Mouse (Mus musculus): ENCODE data around the gene Hist1h3c. TPM values are rescaled to one million over a fixed set of nuclear protein-coding genes. Genes with fewer than 3 reads are reported as not detected.

The Hist1h3c gene
- polyA plus RNA-seq, 1 experiment from 2014 or later, result not detected

Other genes with a start within 250 kb of the Hist1h3c start
- 3.7 TPM for gene Hist1h4h, start 214.6 kb downstream of the Hist1h3c start, polyA plus RNA-seq (2017; shearing (Covaris generic))
- gene Hist1h2af, start 211.7 kb downstream of the Hist1h3c start, polyA plus RNA-seq (2017; shearing (Covaris generic)), result not detected
- gene Hist1h3g, start 210.2 kb downstream of the Hist1h3c start, polyA plus RNA-seq (2017; shearing (Covaris generic)), result 0.77 TPM
- not detected for gene Hist1h2bh, start 202.2 kb downstream of the Hist1h3c start, polyA plus RNA-seq (2017; shearing (Covaris generic))
- gene Hist1h3f, start 201.6 kb downstream of the Hist1h3c start, polyA plus RNA-seq (2017; shearing (Covaris generic)), result not detected
- 0.90 TPM for gene Hist1h4f, start 194.0 kb downstream of the Hist1h3c start, polyA plus RNA-seq (2017; shearing (Covaris generic))
- 0.50 TPM for gene Hist1h1d, start 192.3 kb downstream of the Hist1h3c start, polyA plus RNA-seq (2017; shearing (Covaris generic))
- 1.3 TPM for gene Hist1h3e, start 183.2 kb downstream of the Hist1h3c start, polyA plus RNA-seq (2017; shearing (Covaris generic))
- gene Hist1h2ae, start 174.4 kb downstream of the Hist1h3c start, polyA plus RNA-seq (2017; shearing (Covaris generic)), result 6.5 TPM
- gene Hist1h2bg, start 174.2 kb downstream of the Hist1h3c start, polyA plus RNA-seq (2017; shearing (Covaris generic)), result 6.1 TPM
- 1.1 TPM for gene Hist1h2bf, start 171.4 kb downstream of the Hist1h3c start, polyA plus RNA-seq (2017; shearing (Covaris generic))
- not detected for gene Hist1h2ad, start 171.2 kb downstream of the Hist1h3c start, polyA plus RNA-seq (2017; shearing (Covaris generic))
- not detected for gene Hist1h3d, start 169.8 kb downstream of the Hist1h3c start, polyA plus RNA-seq (2017; shearing (Covaris generic))
- 40.6 TPM for gene Hist1h4d, start 164.0 kb downstream of the Hist1h3c start, polyA plus RNA-seq (2017; shearing (Covaris generic))
- 5.0 TPM for gene Hist1h2be, start 124.5 kb downstream of the Hist1h3c start, polyA plus RNA-seq (2017; shearing (Covaris generic))
- 15.3 TPM for gene Hist1h1e, start 123.0 kb downstream of the Hist1h3c start, polyA plus RNA-seq (2017; shearing (Covaris generic))
- 0.24 TPM for gene Hist1h2ac, start 61.7 kb downstream of the Hist1h3c start, polyA plus RNA-seq (2017; shearing (Covaris generic))
- 13.7 TPM for gene Hist1h2bc, start 61.4 kb downstream of the Hist1h3c start, polyA plus RNA-seq (2017; shearing (Covaris generic))
- not detected for gene Hist1h1t, start 49.8 kb downstream of the Hist1h3c start, polyA plus RNA-seq (2017; shearing (Covaris generic))
- 4.1 TPM for gene Hist1h4c, start 47.1 kb downstream of the Hist1h3c start, polyA plus RNA-seq (2017; shearing (Covaris generic))
- gene Hfe, start 34.7 kb downstream of the Hist1h3c start, polyA plus RNA-seq (2017; shearing (Covaris generic)), result 0.76 TPM
- gene Hist1h1c, start 6.8 kb downstream of the Hist1h3c start, polyA plus RNA-seq (2017; shearing (Covaris generic)), result 15.9 TPM
- gene Hist1h2bb, start 1.1 kb upstream of the Hist1h3c start, polyA plus RNA-seq (2017; shearing (Covaris generic)), result 1.2 TPM
- 2.7 TPM for gene Hist1h2ab, start 5.5 kb upstream of the Hist1h3c start, polyA plus RNA-seq (2017; shearing (Covaris generic))
- gene Hist1h3b, start 6.7 kb upstream of the Hist1h3c start, polyA plus RNA-seq (2017; shearing (Covaris generic)), result not detected
- 18.1 TPM for gene Hist1h4b, start 11.4 kb upstream of the Hist1h3c start, polyA plus RNA-seq (2017; shearing (Covaris generic))
- not detected for gene Hist1h4a, start 15.6 kb upstream of the Hist1h3c start, polyA plus RNA-seq (2017; shearing (Covaris generic))
- 2.4 TPM for gene Hist1h3a, start 16.8 kb upstream of the Hist1h3c start, polyA plus RNA-seq (2017; shearing (Covaris generic))
- gene Hist1h1a, start 18.1 kb upstream of the Hist1h3c start, polyA plus RNA-seq (2017; shearing (Covaris generic)), result 1.8 TPM
- gene Trim38, start 24.3 kb upstream of the Hist1h3c start, polyA plus RNA-seq (2017; shearing (Covaris generic)), result not detected
- gene Slc17a2, start 61.4 kb upstream of the Hist1h3c start, polyA plus RNA-seq (2017; shearing (Covaris generic)), result not detected
- gene Slc17a3, start 93.8 kb upstream of the Hist1h3c start, polyA plus RNA-seq (2017; shearing (Covaris generic)), result not detected
- not detected for gene Slc17a1, start 122.1 kb upstream of the Hist1h3c start, polyA plus RNA-seq (2017; shearing (Covaris generic))
- not detected for gene Slc17a4, start 169.4 kb upstream of the Hist1h3c start, polyA plus RNA-seq (2017; shearing (Covaris generic))
- not detected for gene Hist1h2ba, start 188.6 kb upstream of the Hist1h3c start, polyA plus RNA-seq (2017; shearing (Covaris generic))
- not detected for gene Hist1h2aa, start 188.9 kb upstream of the Hist1h3c start, polyA plus RNA-seq (2017; shearing (Covaris generic))
- gene Scgn, start 245.6 kb upstream of the Hist1h3c start, polyA plus RNA-seq (2017; shearing (Covaris generic)), result not detected